ENCODE assay signal across 27 mouse cellular contexts in genomic region chr3:149423491-149423890, GRCm38 (mm10).
A peak's percentile ranks its signal among the peaks of the same experiment; 100 is the strongest.
DNase-seq lines count a peak whose midpoint lies in the region; ATAC-seq and TF ChIP-seq lines count a peak whose summit lies in the region.
"Had no signal": no experiment of that assay in that cellular context is flagged by ENCODE, and none has a peak within 500 bp of the region (broad histone marks: within the 10 kb centered on the region; RNA-seq: fewer than 3 reads in every experiment).

No protein-coding gene starts in this region.

- ATAC-seq in forebrain, postnatal 0 days = no peak
- ATAC-seq in forebrain, embryonic 16.5 days = no peak
- no peak for ATAC-seq in midbrain, embryonic 14.5 days (ENCODE audit: low FRiP score, low TSS enrichment)
- no peak for ATAC-seq in midbrain, embryonic 15.5 days (replicated peaks)
- ATAC-seq: activated CD4-positive, CD25-positive, alpha-beta regulatory T cell, adult 4 months; lung, postnatal 0 days had no signal

- peak; percentile 52 for TF ChIP-seq CTCF in forebrain, postnatal 0 days (IDR thresholded peaks at IDR 0.05; ENCODE audit: low read depth)
- TF ChIP-seq CTCF in cortical plate, adult 2 months (IDR thresholded peaks at IDR 0.05; ENCODE audit: extremely low read depth, insufficient read depth, low read length) = 0 out of 2 replicates have a peak, but pooled peaks have one; percentile 7

- no peaks in the 10 kb centered on the region for H3K27me3 ChIP-seq in forebrain, postnatal 0 days (ENCODE audit: insufficient read depth, low read length)
- H3K27me3 ChIP-seq in forebrain, embryonic 16.5 days (replicated peaks; ENCODE audit: control insufficient read depth, insufficient read depth, low read length) = no peaks in the 10 kb centered on the region
- H3K27me3 ChIP-seq in midbrain, embryonic 14.5 days (ENCODE audit: control insufficient read depth, insufficient read depth, low read length) = no peaks in the 10 kb centered on the region
- no peaks in the 10 kb centered on the region for H3K27me3 ChIP-seq in midbrain, embryonic 15.5 days (replicated peaks)
- H3K27me3 ChIP-seq: forebrain, embryonic 12.5 days; heart, embryonic 12.5 days; hindbrain, embryonic 15.5 days; kidney, embryonic 15.5 days; limb, embryonic 15.5 days; liver, embryonic 13.5 days; megakaryocyte, embryonic 14.5 days had no signal

- H3K9ac ChIP-seq in forebrain, postnatal 0 days = no peak overlapping the region
- H3K9ac ChIP-seq in forebrain, embryonic 16.5 days (replicated peaks; ENCODE audit: low read depth, low read length) = no peak overlapping the region
- no peak overlapping the region for H3K9ac ChIP-seq in midbrain, embryonic 14.5 days (replicated peaks; ENCODE audit: low read length)
- H3K9ac ChIP-seq in midbrain, embryonic 15.5 days = no peak overlapping the region
- H3K9ac ChIP-seq: forebrain, embryonic 12.5 days; heart, embryonic 12.5 days; hindbrain, embryonic 15.5 days; kidney, embryonic 15.5 days; limb, embryonic 15.5 days; liver, embryonic 13.5 days had no signal

- H3K4me3 ChIP-seq in forebrain, postnatal 0 days (ENCODE audit: low read depth, low read length) = no peak overlapping the region
- no peak overlapping the region for H3K4me3 ChIP-seq in forebrain, embryonic 16.5 days (replicated peaks; ENCODE audit: low read length)
- no peak overlapping the region for H3K4me3 ChIP-seq in midbrain, embryonic 14.5 days (replicated peaks; ENCODE audit: low read depth, low read length)
- H3K4me3 ChIP-seq in midbrain, embryonic 15.5 days = no peak overlapping the region
- H3K4me3 ChIP-seq in cortical plate, adult 2 months (ENCODE audit: insufficient read depth, low read length) = no peak overlapping the region
- H3K4me3 ChIP-seq: erythroblast, embryonic 14.5 days; forebrain, embryonic 12.5 days; heart, adult 2 months; heart, embryonic 12.5 days; hindbrain, embryonic 15.5 days; kidney, embryonic 15.5 days; limb, embryonic 10.5 days; limb, embryonic 15.5 days; liver, embryonic 13.5 days; megakaryocyte, embryonic 14.5 days had no signal

- no peaks in the 10 kb centered on the region for H3K9me3 ChIP-seq in forebrain, postnatal 0 days (ENCODE audit: low read length)
- H3K9me3 ChIP-seq in forebrain, embryonic 16.5 days (ENCODE audit: control insufficient read depth, low read length) = no peaks in the 10 kb centered on the region
- H3K9me3 ChIP-seq in midbrain, embryonic 14.5 days (ENCODE audit: control insufficient read depth, low read length) = no peaks in the 10 kb centered on the region
- no peaks in the 10 kb centered on the region for H3K9me3 ChIP-seq in midbrain, embryonic 15.5 days
- H3K9me3 ChIP-seq: forebrain, embryonic 12.5 days; heart, embryonic 12.5 days; hindbrain, embryonic 15.5 days; kidney, embryonic 15.5 days; limb, embryonic 10.5 days; limb, embryonic 15.5 days; liver, embryonic 13.5 days had no signal

- no peak overlapping the region for H3K27ac ChIP-seq in forebrain, postnatal 0 days (ENCODE audit: low read depth, low read length)
- no peak overlapping the region for H3K27ac ChIP-seq in forebrain, embryonic 16.5 days (ENCODE audit: low read length)
- H3K27ac ChIP-seq in midbrain, embryonic 14.5 days (replicated peaks; ENCODE audit: low read depth, low read length) = no peak overlapping the region
- H3K27ac ChIP-seq in midbrain, embryonic 15.5 days = no peak overlapping the region
- no peak overlapping the region for H3K27ac ChIP-seq in cortical plate, adult 2 months (ENCODE audit: insufficient read depth, low read length)
- H3K27ac ChIP-seq: forebrain, embryonic 12.5 days; heart, adult 2 months; hindbrain, embryonic 15.5 days; kidney, embryonic 15.5 days; limb, embryonic 10.5 days; limb, embryonic 15.5 days; liver, embryonic 13.5 days had no signal

- DNase-seq in forebrain, postnatal 0 days = peak; percentile 52
- DNase-seq in midbrain, embryonic 14.5 days = peak; percentile 62
- no peak for DNase-seq in gastrocnemius, postnatal 4 days (ENCODE audit: low spot score in 2 of 2)
- DNase-seq: adrenal gland, adult 2 months; adrenal gland, postnatal 36 days; B cell, adult 2 months; cerebellum, adult 11 months; gastrocnemius, postnatal 36 days; heart, adult 2 months; kidney, adult 18-20 months; kidney, postnatal 4 days; liver, embryonic 13.5 days; lung, adult 18-20 months; lung, postnatal 4 days had no signal

- WGBS in forebrain, postnatal 0 days = 44% methylated on average over 9 of the region's 9 CpGs
- 48% methylated on average over 9 of the region's 9 CpGs for WGBS in forebrain, embryonic 16.5 days
- 67% methylated on average over 9 of the region's 9 CpGs for WGBS in midbrain, embryonic 14.5 days
- 61% methylated on average over 9 of the region's 9 CpGs for WGBS in midbrain, embryonic 15.5 days

- no peaks in the 10 kb centered on the region for H3K36me3 ChIP-seq in forebrain, postnatal 0 days (ENCODE audit: insufficient read depth)
- H3K36me3 ChIP-seq in forebrain, embryonic 16.5 days (ENCODE audit: control insufficient read depth, insufficient read depth) = no peaks in the 10 kb centered on the region
- H3K36me3 ChIP-seq in midbrain, embryonic 14.5 days (ENCODE audit: control insufficient read depth, insufficient read depth, low read length) = no peaks in the 10 kb centered on the region
- no peaks in the 10 kb centered on the region for H3K36me3 ChIP-seq in midbrain, embryonic 15.5 days (replicated peaks)
- H3K36me3 ChIP-seq: forebrain, embryonic 12.5 days; heart, embryonic 12.5 days; hindbrain, embryonic 15.5 days; kidney, embryonic 15.5 days; limb, embryonic 10.5 days; limb, embryonic 15.5 days; liver, embryonic 13.5 days had no signal

- H3K4me2 ChIP-seq in forebrain, postnatal 0 days (ENCODE audit: low read depth) = no peak overlapping the region
- H3K4me2 ChIP-seq in forebrain, embryonic 16.5 days (ENCODE audit: low read length) = no peak overlapping the region
- no peak overlapping the region for H3K4me2 ChIP-seq in midbrain, embryonic 14.5 days (ENCODE audit: low read length)
- no peak overlapping the region for H3K4me2 ChIP-seq in midbrain, embryonic 15.5 days
- H3K4me2 ChIP-seq: forebrain, embryonic 12.5 days; heart, embryonic 12.5 days; hindbrain, embryonic 15.5 days; kidney, embryonic 15.5 days; limb, embryonic 15.5 days; liver, embryonic 13.5 days had no signal

- no peak for TF ChIP-seq POLR2A in cortical plate, adult 2 months (IDR thresholded peaks at IDR 0.05; ENCODE audit: extremely low read depth, insufficient read depth, low read length)

- H3K4me1 ChIP-seq in forebrain, postnatal 0 days (ENCODE audit: insufficient read depth) = no peaks in the 10 kb centered on the region
- H3K4me1 ChIP-seq in forebrain, embryonic 16.5 days (replicated peaks; ENCODE audit: control insufficient read depth, insufficient read depth, low read length) = peaks cover 14% of the 10 kb centered on the region
- H3K4me1 ChIP-seq in midbrain, embryonic 14.5 days (ENCODE audit: control insufficient read depth, insufficient read depth, low read length) = peaks cover 9% of the 10 kb centered on the region; the same call in 1 of the 2 replicates
- peaks cover 7% of the 10 kb centered on the region; the same call in 1 of the 2 replicates for H3K4me1 ChIP-seq in midbrain, embryonic 15.5 days
- H3K4me1 ChIP-seq in cortical plate, adult 2 months (ENCODE audit: control insufficient read depth, insufficient read depth, low read length) = no peaks in the 10 kb centered on the region
- H3K4me1 ChIP-seq: heart, embryonic 12.5 days; hindbrain, embryonic 15.5 days; kidney, embryonic 15.5 days; limb, embryonic 10.5 days; limb, embryonic 15.5 days; liver, embryonic 13.5 days; megakaryocyte, embryonic 14.5 days had no signal

Comparison
In these comparisons a context has a peak if more than half of its experiments do, and no peak if none do; other contexts are left out.
1. DNase-seq: peak in forebrain, postnatal 0 days (single experiment) and midbrain, embryonic 14.5 days (single experiment); none in gastrocnemius, postnatal 4 days (0 of 2).